Mouse (Mus musculus) limb, embryonic 14.5 days (tissue): ENCODE measurements around the gene Oas1f. TPM values are rescaled to one million over a fixed set of nuclear protein-coding genes. Genes with fewer than 3 reads are reported as not detected.

Experiments
- ATAC-seq: fragments of 200-750 bp; cut with Nextera tagmentation; 2 replicates; pipeline ENCODE4 v1.8.0; 2017; ENCODE audit warnings: low read depth, moderate number of reproducible peaks, moderate TSS enrichment; ENCODE audit not compliant: low FRiP score
- DNase-seq: peaks from one replicate; pipeline ENCODE4 v3.0.0-alpha.2; 2015; ENCODE audit warnings: low spot score
- H3K27ac ChIP-seq: fragments of 300-500 bp; sonication (generic); replicated peaks from 2 replicates; pipeline ENCODE4 v1.5.1; 2014; ENCODE audit warnings: low read depth, mild to moderate bottlenecking, low read length, moderate library complexity, mixed read lengths
- H3K27me3 ChIP-seq: fragments of 300-500 bp; sonication (generic); 2 replicates; pipeline ENCODE4 v1.6.1; 2014; ENCODE audit warnings: low read length, mixed read lengths; ENCODE audit not compliant: control insufficient read depth, insufficient read depth
- H3K36me3 ChIP-seq: fragments of 300-500 bp; sonication (generic); 2 replicates; pipeline ENCODE4 v1.6.1; 2014; ENCODE audit warnings: mild to moderate bottlenecking, low read length, moderate library complexity, mixed read lengths; ENCODE audit not compliant: control insufficient read depth, insufficient read depth
- H3K4me1 ChIP-seq: fragments of 300-500 bp; sonication (generic); 2 replicates; pipeline ENCODE4 v1.6.1; 2014; ENCODE audit warnings: antibody characterized with exemption, low read length, mixed read lengths; ENCODE audit not compliant: control insufficient read depth, insufficient read depth
- H3K4me2 ChIP-seq: fragments of 300-500 bp; sonication (generic); replicated peaks from 2 replicates; pipeline ENCODE4 v1.6.1; 2014; ENCODE audit warnings: low read depth, mild to moderate bottlenecking, low read length, moderate library complexity; ENCODE audit not compliant: severe bottlenecking
- H3K4me3 ChIP-seq: fragments of 300-500 bp; sonication (generic); replicated peaks from 2 replicates; pipeline ENCODE4 v1.5.1; 2014; ENCODE audit warnings: low read length
- H3K9ac ChIP-seq: fragments of 300-500 bp; sonication (generic); 2 replicates; pipeline ENCODE4 v1.6.1; 2014; ENCODE audit warnings: mild to moderate bottlenecking, low read depth, low read length, moderate library complexity; ENCODE audit not compliant: severe bottlenecking
- H3K9me3 ChIP-seq: fragments of 300-500 bp; sonication (generic); 2 replicates; pipeline ENCODE4 v1.6.1; 2016; ENCODE audit warnings: low read length; ENCODE audit not compliant: control insufficient read depth
- POLR2A ChIP-seq: fragments of 200-500 bp; IDR thresholded peaks from 2 replicates; pipeline ENCODE4 v1.8.0; 2012; ENCODE audit warnings: inconsistent platforms, mild to moderate bottlenecking, moderate library complexity, borderline replicate concordance; ENCODE audit not compliant: insufficient read depth, insufficient read length; ENCODE audit errors: extremely low read depth
- WGBS: fragments of 180-500 bp; shearing (Covaris S2); extraction: QIAGEN DNeasy Blood & Tissue Kit; methylation state at CpG from one replicate; pipeline ENCODE4 v1.1.7; 2014; 5-methylcytosine and 5-hydroxymethylcytosine counted together
- polyA plus RNA-seq, 2 experiments: library from polyadenylated mRNA; depleted of rRNA in 1 of 2; stranded (reverse) in 1 of 2; unstranded in 1 of 2; fragments of >200 nt; fragmentation: Nextera tagmentation in 1 of 2; extraction: Ambion mirVana in 1 of 2; gene quantifications; 2 replicates each; pipeline versions ENCODE4 v1.2.1 to v1.2.3; 2012 to 2014

The Oas1f gene
- polyA plus RNA-seq, 2 experiments: not detected

- Histone ChIP-seq H3K4me3 (no peak overlapping the region), H3K9ac (no peak overlapping the region), H3K4me1 (no peaks in the 10 kb centered on the region), H3K36me3 (no peaks in the 10 kb centered on the region), H3K27ac (no peak overlapping the region), H3K4me2 (no peak overlapping the region), H3K27me3 (0 out of 2 replicates have a peak, but pooled peaks cover 7% of the 10 kb centered on the region), H3K9me3 (no peaks in the 10 kb centered on the region)
- 12% methylated on average over 17 of the region's 17 CpGs for WGBS
- TF ChIP-seq POLR2A: no peak
- ATAC-seq: no peak
- no peak for DNase-seq
Observed at GRCm38 (mm10) chr5:120833335-120834280, 13.6 kb upstream of the Oas1f start.

- no peaks in the 10 kb centered on the region for H3K4me1 ChIP-seq
- WGBS: 9% methylated on average over 8 of the region's 8 CpGs
Observed at GRCm38 (mm10) chr5:120836731-120837585, 10.2 kb upstream of the Oas1f start.

GRCm38 (mm10) chr5:120844713-120845112, 2.5 kb upstream of the Oas1f start:
- Histone ChIP-seq H3K36me3 (no peaks in the 10 kb centered on the region), H3K9ac (no peak overlapping the region), H3K4me3 (no peak overlapping the region), H3K27ac (no peak overlapping the region), H3K9me3 (no peaks in the 10 kb centered on the region), H3K4me2 (no peak overlapping the region), H3K27me3 (no peaks in the 10 kb centered on the region), H3K4me1 (no peaks in the 10 kb centered on the region)
- ATAC-seq: no peak
- TF ChIP-seq POLR2A: no peak
- DNase-seq: peak; percentile 38
- WGBS: 38% methylated on average over 2 of the region's 3 CpGs

More at GRCm38 (mm10) chr5:120836731-120837585, 10.2 kb upstream of the Oas1f start:
- Histone ChIP-seq H3K9me3 (no peaks in the 10 kb centered on the region), H3K4me3 (no peak overlapping the region), H3K36me3 (no peaks in the 10 kb centered on the region), H3K9ac (no peak overlapping the region), H3K4me2 (no peak overlapping the region), H3K27me3 (0 out of 2 replicates have a peak, but pooled peaks cover 7% of the 10 kb centered on the region), H3K27ac (no peak overlapping the region)
- DNase-seq (no peak), ATAC-seq (no peak)
- TF ChIP-seq POLR2A: no peak

GRCm38 (mm10) chr5:120849601-120850136, 2.5 kb downstream of the Oas1f start:
- Histone ChIP-seq H3K4me3 (no peak overlapping the region), H3K4me1 (no peaks in the 10 kb centered on the region), H3K9me3 (peaks cover 6% of the 10 kb centered on the region), H3K4me2 (no peak overlapping the region), H3K9ac (no peak overlapping the region), H3K27ac (no peak overlapping the region), H3K36me3 (no peaks in the 10 kb centered on the region), H3K27me3 (no peaks in the 10 kb centered on the region)
- 63% methylated on average over 3 of the region's 3 CpGs for WGBS
- ATAC-seq: no peak
- no peak for TF ChIP-seq POLR2A
- DNase-seq: peak; percentile 15

- H3K36me3 ChIP-seq: no peaks in the 10 kb centered on the region
- DNase-seq (no peak), ATAC-seq (no peak)
- H3K4me3 ChIP-seq: no peak overlapping the region
- no peaks in the 10 kb centered on the region for H3K4me1 ChIP-seq
- no peak for TF ChIP-seq POLR2A
- no peaks in the 10 kb centered on the region for H3K27me3 ChIP-seq
- 76% methylated on average over 2 of the region's 2 CpGs for WGBS
- no peak overlapping the region for H3K9ac ChIP-seq
- no peak overlapping the region for H3K4me2 ChIP-seq
- H3K9me3 ChIP-seq: peaks cover 5% of the 10 kb centered on the region
- H3K27ac ChIP-seq: no peak overlapping the region
Observed at GRCm38 (mm10) chr5:120859241-120859640, 12.1 kb downstream of the Oas1f start.
